Mouse (Mus musculus) lung, embryonic 14.5 days (tissue): Measurements from ENCODE around the gene Exoc6. TPM values are rescaled to one million over a fixed set of nuclear protein-coding genes. Genes with fewer than 3 reads are reported as not detected.

Experiments
- ATAC-seq: fragments of 200-750 bp; cut with Nextera tagmentation; 2 replicates; pipeline ENCODE4 v1.8.0; 2017; ENCODE audit warnings: mild to moderate bottlenecking, moderate TSS enrichment, moderate library complexity; ENCODE audit not compliant: insufficient read depth
- DNase-seq: peaks from one replicate; pipeline ENCODE4 v3.0.0-alpha.2; 2015
- H3K27ac ChIP-seq: fragments of 300-500 bp; sonication (generic); 2 replicates; pipeline ENCODE4 v1.5.1; 2014; ENCODE audit warnings: low read depth, mild to moderate bottlenecking, moderate library complexity
- H3K27me3 ChIP-seq: fragments of 300-500 bp; sonication (generic); 2 replicates; pipeline ENCODE4 v1.6.1; 2014; ENCODE audit warnings: low read length, control low read depth; ENCODE audit not compliant: insufficient read depth
- H3K36me3 ChIP-seq: fragments of 300-500 bp; sonication (generic); 2 replicates; pipeline ENCODE4 v1.6.1; 2014; ENCODE audit warnings: control low read depth; ENCODE audit not compliant: insufficient read depth
- H3K4me1 ChIP-seq: fragments of 300-500 bp; sonication (generic); 2 replicates; pipeline ENCODE4 v1.6.1; 2014; ENCODE audit warnings: antibody characterized with exemption, control low read depth; ENCODE audit not compliant: insufficient read depth
- H3K4me2 ChIP-seq: fragments of 300-500 bp; sonication (generic); 2 replicates; pipeline ENCODE4 v1.6.1; 2014; ENCODE audit warnings: mild to moderate bottlenecking
- H3K4me3 ChIP-seq: fragments of 300-500 bp; sonication (generic); 2 replicates; pipeline ENCODE4 v1.5.1; 2014; ENCODE audit warnings: low read depth, low read length
- H3K9ac ChIP-seq: fragments of 300-500 bp; sonication (generic); 2 replicates; pipeline ENCODE4 v1.6.1; 2014
- H3K9me3 ChIP-seq: fragments of 300-500 bp; sonication (generic); 2 replicates; pipeline ENCODE4 v1.6.1; 2016; ENCODE audit warnings: low read depth, low read length, control low read depth
- CTCF ChIP-seq: IDR thresholded peaks from 2 replicates; pipeline ENCODE4 v1.5.1; 2016; ENCODE audit warnings: antibody characterized with exemption, low read depth
- WGBS: fragments of 180-500 bp; shearing (Covaris S2); extraction: QIAGEN DNeasy Blood & Tissue Kit; methylation state at CpG from one replicate; pipeline ENCODE4 v1.1.7; 2014; 5-methylcytosine and 5-hydroxymethylcytosine counted together
- polyA plus RNA-seq: library from polyadenylated mRNA; unstranded; fragments of >200 nt; fragmentation: Nextera tagmentation; extraction: Ambion mirVana; gene quantifications from 2 replicates; pipeline ENCODE4 v1.2.1, GENCODE M21; 2014

Gene Exoc6
- polyA plus RNA-seq, 1 experiment from 2014 or later, result 13.2 TPM

GRCm38 (mm10) chr19:37667855-37668594 is 117.8 kb downstream of the Exoc6 start:
- DNase-seq (no peak), ATAC-seq (no peak)
- Histone ChIP-seq H3K4me3 (no peak overlapping the region), H3K27me3 (no peaks in the 10 kb centered on the region), H3K9me3 (no peaks in the 10 kb centered on the region), H3K9ac (no peak overlapping the region), H3K4me1 (no peaks in the 10 kb centered on the region), H3K36me3 (no peaks in the 10 kb centered on the region), H3K4me2 (no peak overlapping the region), H3K27ac (no peak overlapping the region)
- TF ChIP-seq CTCF, result no peak
- 58% methylated on average over 13 of the region's 13 CpGs for WGBS

DNA sequence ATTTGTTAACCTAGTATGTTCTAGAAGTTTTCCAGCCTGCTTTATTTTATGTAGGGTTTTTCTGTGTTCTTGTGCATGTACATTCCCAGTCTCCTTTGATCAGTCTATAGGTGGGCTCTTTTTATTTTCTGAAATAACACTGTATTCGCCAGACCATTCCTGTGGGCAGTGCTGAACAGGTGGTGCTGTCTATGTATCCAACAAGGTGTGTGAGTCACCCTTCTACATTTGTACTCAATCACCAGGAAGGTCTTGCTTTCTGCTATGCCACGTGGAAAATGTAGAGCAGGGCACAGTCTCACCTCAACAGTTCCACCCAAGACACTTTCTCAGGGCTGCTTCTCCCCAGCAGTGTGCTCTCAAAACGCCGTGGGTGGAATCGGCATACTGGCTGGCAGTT is 118.4 kb downstream of the Exoc6 start:
- H3K36me3 ChIP-seq, result no peaks in the 10 kb centered on the region
- no peak for ATAC-seq
- no peak overlapping the region for H3K4me2 ChIP-seq
- no peak for TF ChIP-seq CTCF
- no peaks in the 10 kb centered on the region for H3K27me3 ChIP-seq
- 86% methylated on average over 5 of the region's 5 CpGs for WGBS
- no peak overlapping the region for H3K27ac ChIP-seq
- H3K4me1 ChIP-seq, result no peaks in the 10 kb centered on the region
- no peak overlapping the region for H3K4me3 ChIP-seq
- no peak for DNase-seq
- no peak overlapping the region for H3K9ac ChIP-seq
- H3K9me3 ChIP-seq, result no peaks in the 10 kb centered on the region

DNA sequence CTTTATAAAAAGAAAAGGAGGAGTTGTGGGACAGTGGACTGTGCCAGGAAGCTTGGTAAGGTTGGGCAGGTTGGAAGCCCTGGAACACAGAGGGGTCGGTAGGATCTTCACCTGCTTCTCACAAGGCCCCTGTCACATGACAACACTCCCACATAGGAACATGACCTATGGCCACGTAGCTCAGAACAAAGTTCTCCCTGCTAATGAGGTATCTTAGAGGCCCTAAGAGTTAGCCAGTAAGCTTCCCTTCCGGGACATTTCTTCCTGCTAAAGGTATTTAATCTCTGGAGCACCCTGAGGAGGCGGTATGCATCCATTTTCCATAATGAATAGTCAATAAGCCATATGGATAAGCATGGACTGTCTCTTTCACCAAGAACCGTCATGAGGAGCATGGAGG is 119.3 kb downstream of the Exoc6 start:
- no peak overlapping the region for H3K27ac ChIP-seq
- H3K4me3 ChIP-seq, result no peak overlapping the region
- H3K9ac ChIP-seq, result no peak overlapping the region
- TF ChIP-seq CTCF, result no peak
- no peak overlapping the region for H3K4me2 ChIP-seq
- H3K36me3 ChIP-seq, result no peaks in the 10 kb centered on the region
- no peaks in the 10 kb centered on the region for H3K27me3 ChIP-seq
- 90% methylated on average over 5 of the region's 5 CpGs for WGBS
- H3K9me3 ChIP-seq, result no peaks in the 10 kb centered on the region
- H3K4me1 ChIP-seq, result no peaks in the 10 kb centered on the region
- no peak for ATAC-seq
- DNase-seq, result no peak

- 44% methylated on average over 12 of the region's 12 CpGs for WGBS
- TF ChIP-seq CTCF, result no peak
- no peak for DNase-seq
- Histone ChIP-seq H3K4me1 (no peaks in the 10 kb centered on the region), H3K9ac (no peak overlapping the region), H3K27ac (no peak overlapping the region), H3K9me3 (no peaks in the 10 kb centered on the region), H3K36me3 (no peaks in the 10 kb centered on the region), H3K27me3 (no peaks in the 10 kb centered on the region), H3K4me2 (no peak overlapping the region), H3K4me3 (no peak overlapping the region)
- no peak for ATAC-seq
Measured at GRCm38 (mm10) chr19:37673393-37673792, 123.2 kb downstream of the Exoc6 start.

- H3K9me3 ChIP-seq, result no peaks in the 10 kb centered on the region
- peaks cover 85% of the 10 kb centered on the region for H3K27me3 ChIP-seq
- H3K36me3 ChIP-seq, result no peaks in the 10 kb centered on the region
- H3K27ac ChIP-seq, result no peak within 1 kb of the TSS
- H3K4me3 ChIP-seq, result no peak within 1 kb of the TSS; the same call in 1 of the 2 replicates
- no peak within 1 kb of the TSS for H3K4me2 ChIP-seq
- DNase-seq, result no peak
- ATAC-seq, result no peak
- no peaks in the 10 kb centered on the region for H3K4me1 ChIP-seq
- WGBS, result 12% methylated on average over 6 of the region's 6 CpGs
- H3K9ac ChIP-seq, result no peak within 1 kb of the TSS
- TF ChIP-seq CTCF, result no peak
Measured at GRCm38 (mm10) chr19:37685281-37685680, 135.1 kb downstream of the Exoc6 start, which contains the start of gene Cyp26c1. Cyp26c1 (plus strand) TSS chr19:37685581.

DNA sequence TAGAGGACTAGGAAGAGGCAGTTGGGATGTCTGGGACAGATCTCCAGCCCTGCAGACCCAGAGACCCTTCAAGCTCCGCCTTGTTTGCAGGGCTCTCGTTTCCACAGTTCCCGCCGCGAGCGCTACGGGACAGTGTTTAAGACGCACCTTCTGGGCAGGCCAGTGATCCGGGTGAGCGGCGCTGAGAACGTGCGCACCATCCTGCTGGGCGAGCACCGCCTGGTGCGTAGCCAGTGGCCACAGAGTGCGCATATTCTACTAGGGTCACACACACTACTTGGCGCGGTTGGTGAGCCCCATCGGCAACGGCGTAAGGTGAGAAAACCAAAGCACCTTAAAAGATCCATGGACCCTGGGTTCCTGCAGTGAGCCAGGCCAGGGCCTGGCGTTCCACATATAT is 136.1 kb downstream of the Exoc6 start:
- H3K9ac ChIP-seq, result no peak overlapping the region
- DNase-seq, result no peak
- no peak overlapping the region; the same call in 1 of the 2 replicates for H3K4me3 ChIP-seq
- no peaks in the 10 kb centered on the region for H3K9me3 ChIP-seq
- ATAC-seq, result no peak
- H3K36me3 ChIP-seq, result no peaks in the 10 kb centered on the region
- H3K27ac ChIP-seq, result no peak overlapping the region
- H3K4me2 ChIP-seq, result no peak overlapping the region
- WGBS, result 3% methylated on average over 23 of the region's 23 CpGs
- H3K4me1 ChIP-seq, result no peaks in the 10 kb centered on the region; the same call in 1 of the 2 replicates
- H3K27me3 ChIP-seq, result peaks cover 91% of the 10 kb centered on the region
- no peak for TF ChIP-seq CTCF

DNA sequence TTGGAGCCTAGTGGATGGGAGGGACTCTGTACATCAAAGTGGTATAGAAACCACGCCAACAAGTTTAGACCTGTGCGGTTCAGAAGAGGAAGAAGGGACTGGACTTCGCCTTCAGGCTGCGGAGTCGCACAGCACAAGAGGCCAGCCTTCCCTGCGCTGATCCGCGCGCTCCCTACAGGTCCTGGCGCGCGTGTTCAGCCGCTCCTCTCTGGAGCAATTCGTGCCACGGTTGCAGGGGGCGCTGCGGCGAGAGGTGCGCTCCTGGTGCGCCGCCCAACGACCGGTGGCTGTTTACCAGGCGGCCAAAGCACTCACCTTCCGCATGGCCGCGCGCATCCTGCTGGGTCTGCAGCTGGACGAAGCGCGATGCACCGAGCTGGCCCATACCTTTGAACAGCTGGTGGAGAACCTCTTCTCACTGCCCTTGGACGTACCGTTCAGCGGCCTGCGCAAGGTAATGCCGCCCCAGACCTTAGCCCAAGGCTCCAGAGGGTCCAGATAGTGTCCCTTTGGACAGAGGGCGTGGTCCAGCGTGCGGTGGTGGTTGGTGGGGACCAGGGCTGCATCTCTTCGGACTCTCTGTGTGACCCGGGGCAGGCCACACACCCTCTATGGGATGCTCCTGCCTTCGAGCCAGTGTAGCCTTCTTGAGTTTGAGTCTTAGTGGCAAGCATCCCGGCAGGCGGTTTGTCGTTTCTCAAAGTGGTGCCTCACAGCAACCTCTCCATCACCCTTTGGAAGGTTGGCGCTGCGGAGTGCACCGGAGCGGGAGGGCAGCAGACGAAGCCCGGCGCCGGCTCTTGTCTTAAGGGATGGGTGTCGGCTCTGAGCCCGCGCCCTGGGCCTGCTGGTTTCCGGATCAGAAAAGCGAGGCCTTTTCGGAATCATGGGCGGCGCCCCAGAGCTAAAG is 137.0 kb downstream of the Exoc6 start:
- H3K27me3 ChIP-seq, result peaks cover 96% of the 10 kb centered on the region
- no peak overlapping the region for H3K27ac ChIP-seq
- H3K9me3 ChIP-seq, result no peaks in the 10 kb centered on the region
- 2% methylated on average over 62 of the region's 62 CpGs for WGBS
- H3K9ac ChIP-seq, result no peak overlapping the region
- no peak overlapping the region for H3K4me3 ChIP-seq
- DNase-seq, result peak; percentile 36
- ATAC-seq, result no peak
- no peaks in the 10 kb centered on the region for H3K36me3 ChIP-seq
- no peaks in the 10 kb centered on the region; the same call in 1 of the 2 replicates for H3K4me1 ChIP-seq
- TF ChIP-seq CTCF, result peak; percentile 62
- no peak overlapping the region for H3K4me2 ChIP-seq
